Mouse (Mus musculus) heart, embryonic 15.5 days (tissue): ENCODE results near the gene Acox2. TPM values are rescaled to one million over a fixed set of nuclear protein-coding genes. Genes with fewer than 3 reads are reported as not detected.
A peak's percentile ranks its signal among the peaks of the same experiment; 100 is the strongest.

ENCODE experiments used
- ATAC-seq: fragments of 200-750 bp; cut with Nextera tagmentation; replicated peaks from 2 replicates; pipeline ENCODE4 v1.8.0; 2017; ENCODE audit warnings: low read depth, moderate TSS enrichment; ENCODE audit not compliant: insufficient number of reproducible peaks, insufficient read depth, low FRiP score
- H3K27ac ChIP-seq: fragments of 300-500 bp; sonication (generic); 2 replicates; pipeline ENCODE4 v1.5.1; 2015; ENCODE audit warnings: mild to moderate bottlenecking, inconsistent platforms
- H3K27me3 ChIP-seq: fragments of 300-500 bp; sonication (generic); 2 replicates; pipeline ENCODE4 v1.6.1; 2015; ENCODE audit warnings: inconsistent platforms
- H3K36me3 ChIP-seq: fragments of 300-500 bp; sonication (generic); 2 replicates; pipeline ENCODE4 v1.6.1; 2015; ENCODE audit warnings: mild to moderate bottlenecking, inconsistent platforms
- H3K4me1 ChIP-seq: fragments of 300-500 bp; sonication (generic); replicated peaks from 2 replicates; pipeline ENCODE4 v1.6.1; 2015; ENCODE audit warnings: inconsistent platforms
- H3K4me2 ChIP-seq: fragments of 300-500 bp; sonication (generic); 2 replicates; pipeline ENCODE4 v1.6.1; 2015; ENCODE audit warnings: inconsistent platforms, mild to moderate bottlenecking, moderate library complexity
- H3K4me3 ChIP-seq: fragments of 300-500 bp; sonication (generic); 2 replicates; pipeline ENCODE4 v1.5.1; 2015; ENCODE audit warnings: mild to moderate bottlenecking, inconsistent platforms
- H3K9ac ChIP-seq: fragments of 300-500 bp; sonication (generic); 2 replicates; pipeline ENCODE4 v1.6.1; 2015; ENCODE audit warnings: mild to moderate bottlenecking, inconsistent platforms
- H3K9me3 ChIP-seq: fragments of 300-500 bp; sonication (generic); replicated peaks from 2 replicates; pipeline ENCODE4 v1.6.1; 2016; ENCODE audit warnings: inconsistent platforms
- WGBS: fragments of 180-500 bp; shearing (Covaris S2); methylation state at CpG from one replicate; pipeline ENCODE4 v1.1.7; 2015; ENCODE audit warnings: mixed read lengths; 5-methylcytosine and 5-hydroxymethylcytosine counted together
- polyA plus RNA-seq: library from polyadenylated mRNA; unstranded; fragments of >200 nt; fragmentation: Nextera tagmentation; extraction: Ambion mirVana; gene quantifications from 2 replicates; pipeline ENCODE4 v1.2.1, GENCODE M21; 2015

The Acox2 gene
- polyA plus RNA-seq, 1 experiment from 2014 or later, result not detected

DNA sequence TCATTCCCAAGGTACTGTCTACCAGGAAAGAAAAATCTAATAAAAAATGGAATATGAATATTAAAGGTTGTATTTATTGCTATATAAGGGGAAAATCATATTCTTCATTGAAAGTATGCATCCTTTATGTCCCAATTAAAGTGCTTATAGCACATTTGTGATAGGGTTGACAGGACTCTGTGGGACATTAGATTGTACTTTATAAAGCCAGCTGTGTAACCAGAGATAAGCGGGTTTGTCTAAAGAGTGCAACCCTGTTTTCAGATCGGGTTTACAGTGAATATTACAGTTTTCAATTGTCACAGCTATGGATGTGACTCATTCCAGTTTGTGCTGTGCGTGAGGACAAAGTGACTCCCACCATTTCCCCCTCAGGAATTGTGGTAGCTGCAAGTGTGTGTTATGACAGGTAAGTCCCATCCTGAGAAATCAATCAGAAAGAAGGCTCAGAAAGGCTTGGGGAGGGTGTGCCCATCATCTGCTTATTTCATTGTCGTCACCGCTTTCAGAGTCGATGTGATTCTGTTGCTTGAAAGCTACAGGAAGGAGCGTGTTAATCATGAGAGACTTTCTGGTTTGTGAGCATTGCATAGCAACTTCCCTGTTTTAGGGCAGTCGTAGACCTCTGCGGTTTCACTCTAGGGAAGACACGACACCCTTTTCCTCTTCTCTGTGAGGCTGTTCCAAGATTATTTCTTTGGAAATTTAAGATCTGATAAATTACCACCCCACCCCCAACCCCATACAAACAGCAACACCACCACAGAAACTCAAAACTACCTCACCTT lies 35.5 kb downstream of the Acox2 start:
- no peaks in the 10 kb centered on the region for H3K27me3 ChIP-seq
- 0 out of 2 replicates have a peak, but pooled peaks cover 3% of the 10 kb centered on the region for H3K36me3 ChIP-seq
- no peaks in the 10 kb centered on the region for H3K9me3 ChIP-seq
- H3K4me2 ChIP-seq, result no peak overlapping the region
- WGBS, result 81% methylated on average over 10 of the region's 10 CpGs
- no peak overlapping the region for H3K4me3 ChIP-seq
- no peak overlapping the region for H3K9ac ChIP-seq
- no peak overlapping the region for H3K27ac ChIP-seq
- H3K4me1 ChIP-seq, result peaks cover 8% of the 10 kb centered on the region
- no peak for ATAC-seq

DNA sequence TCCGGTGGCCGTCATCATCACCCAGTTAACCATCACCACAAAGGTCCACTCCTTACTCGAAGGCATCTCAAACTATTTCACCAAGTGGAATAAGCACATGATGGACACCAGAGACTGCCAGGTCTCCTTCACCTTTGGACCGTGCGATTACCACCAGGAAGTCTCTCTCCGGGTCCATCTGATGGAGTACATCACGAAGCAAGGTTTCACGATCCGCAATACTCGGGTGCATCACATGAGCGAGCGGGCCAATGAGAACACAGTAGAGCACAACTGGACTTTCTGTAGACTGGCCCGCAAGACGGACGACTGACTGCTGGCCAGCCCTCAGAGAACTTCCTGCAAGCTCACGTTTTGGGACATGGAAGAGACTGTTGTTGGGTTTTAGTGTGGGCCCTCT lies 36.6 kb downstream of the Acox2 start:
- no peak for ATAC-seq
- Histone ChIP-seq H3K4me3 (no peak overlapping the region), H3K27ac (no peak overlapping the region), H3K9ac (no peak overlapping the region), H3K4me1 (peaks cover 11% of the 10 kb centered on the region), H3K36me3 (0 out of 2 replicates have a peak, but pooled peaks cover 3% of the 10 kb centered on the region), H3K27me3 (no peaks in the 10 kb centered on the region), H3K9me3 (no peaks in the 10 kb centered on the region), H3K4me2 (no peak overlapping the region)
- 89% methylated on average over 16 of the region's 16 CpGs for whole genome bisulfite sequencing

DNA sequence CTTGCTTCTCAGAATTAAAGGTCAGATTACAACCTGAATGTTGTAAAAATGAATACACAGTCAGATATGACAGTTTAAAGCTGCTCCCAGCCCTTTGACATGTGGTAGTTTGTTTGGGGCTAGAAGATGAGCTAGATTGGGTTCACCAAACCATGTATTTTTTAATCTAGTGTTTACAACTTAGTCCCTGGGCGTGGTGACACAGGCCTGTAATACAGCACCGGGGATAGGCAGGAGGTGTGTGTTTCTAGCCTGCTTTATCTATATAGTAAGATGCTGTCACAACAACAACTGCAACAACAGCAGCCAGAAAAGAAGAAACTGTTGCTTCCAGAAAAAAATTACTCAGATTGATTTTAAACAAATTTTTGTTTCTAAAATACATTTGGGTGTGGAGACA lies 38.2 kb downstream of the Acox2 start:
- H3K4me1 ChIP-seq, result peaks cover 14% of the 10 kb centered on the region
- no peaks in the 10 kb centered on the region for H3K9me3 ChIP-seq

DNA sequence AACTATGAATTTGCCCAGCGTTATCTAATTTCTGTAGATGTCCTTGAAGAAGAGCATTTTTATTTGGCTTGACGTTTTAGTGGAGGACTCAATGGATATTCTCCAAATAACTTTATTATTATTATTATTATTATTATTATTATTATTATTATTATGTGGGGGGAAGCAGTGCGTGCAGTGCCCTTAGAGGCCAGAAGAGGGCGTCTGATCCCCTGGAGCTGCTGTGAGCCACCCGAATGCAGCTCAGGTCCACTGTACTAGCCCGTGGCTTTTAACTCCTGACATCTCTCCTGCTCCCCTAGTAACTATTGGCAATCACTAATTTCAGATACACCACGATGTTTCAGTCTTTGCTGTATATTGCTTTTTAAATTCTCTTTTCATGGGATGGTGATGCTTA lies 38.8 kb downstream of the Acox2 start:
- 71% methylated on average over 7 of the region's 7 CpGs for WGBS
- H3K9me3 ChIP-seq, result no peaks in the 10 kb centered on the region
- ATAC-seq, result no peak

More for the DNA sequence above, 38.2 kb downstream of the Acox2 start:
- no peak overlapping the region for H3K4me3 ChIP-seq
- H3K36me3 ChIP-seq, result 0 out of 2 replicates have a peak, but pooled peaks cover 3% of the 10 kb centered on the region
- no peak overlapping the region for H3K4me2 ChIP-seq
- 84% methylated on average over 2 of the region's 2 CpGs for WGBS
- no peak overlapping the region for H3K9ac ChIP-seq
- ATAC-seq, result no peak
- H3K27ac ChIP-seq, result no peak overlapping the region
- H3K27me3 ChIP-seq, result no peaks in the 10 kb centered on the region

DNA sequence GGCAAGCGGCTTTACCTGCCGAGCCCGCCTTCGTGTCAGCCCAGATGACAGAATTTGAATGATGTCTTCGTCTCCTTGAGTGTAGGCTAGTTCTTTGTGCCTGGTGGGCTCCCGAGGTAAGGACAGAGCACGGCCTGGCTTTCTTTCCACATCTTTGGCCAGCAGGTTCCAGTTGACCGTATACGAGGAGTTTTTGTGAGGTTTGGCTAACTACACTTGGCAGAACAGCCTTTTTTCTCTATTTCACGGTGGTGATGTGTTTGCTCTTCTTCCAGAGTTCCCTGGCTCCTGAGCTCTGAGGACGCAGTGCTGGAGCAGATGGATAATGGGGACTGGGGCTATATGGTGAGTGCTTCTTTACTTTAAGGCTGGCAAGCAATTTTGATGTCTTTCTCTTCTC lies 39.3 kb downstream of the Acox2 start:
- WGBS, result 85% methylated on average over 11 of the region's 11 CpGs
- 0 out of 2 replicates have a peak, but pooled peaks cover 3% of the 10 kb centered on the region for H3K36me3 ChIP-seq
- H3K27ac ChIP-seq, result no peak overlapping the region
- H3K9me3 ChIP-seq, result no peaks in the 10 kb centered on the region
- no peak overlapping the region for H3K4me3 ChIP-seq
- ATAC-seq, result no peak
- peaks cover 23% of the 10 kb centered on the region for H3K4me1 ChIP-seq
- H3K27me3 ChIP-seq, result no peaks in the 10 kb centered on the region
- no peak overlapping the region for H3K4me2 ChIP-seq
- no peak overlapping the region for H3K9ac ChIP-seq

More for the DNA sequence above, 38.8 kb downstream of the Acox2 start:
- H3K9ac ChIP-seq, result no peak overlapping the region
- no peak overlapping the region for H3K4me2 ChIP-seq
- H3K4me1 ChIP-seq, result peaks cover 19% of the 10 kb centered on the region
- 0 out of 2 replicates have a peak, but pooled peaks cover 3% of the 10 kb centered on the region for H3K36me3 ChIP-seq
- H3K4me3 ChIP-seq, result no peak overlapping the region
- H3K27ac ChIP-seq, result no peak overlapping the region
- H3K27me3 ChIP-seq, result no peaks in the 10 kb centered on the region

DNA sequence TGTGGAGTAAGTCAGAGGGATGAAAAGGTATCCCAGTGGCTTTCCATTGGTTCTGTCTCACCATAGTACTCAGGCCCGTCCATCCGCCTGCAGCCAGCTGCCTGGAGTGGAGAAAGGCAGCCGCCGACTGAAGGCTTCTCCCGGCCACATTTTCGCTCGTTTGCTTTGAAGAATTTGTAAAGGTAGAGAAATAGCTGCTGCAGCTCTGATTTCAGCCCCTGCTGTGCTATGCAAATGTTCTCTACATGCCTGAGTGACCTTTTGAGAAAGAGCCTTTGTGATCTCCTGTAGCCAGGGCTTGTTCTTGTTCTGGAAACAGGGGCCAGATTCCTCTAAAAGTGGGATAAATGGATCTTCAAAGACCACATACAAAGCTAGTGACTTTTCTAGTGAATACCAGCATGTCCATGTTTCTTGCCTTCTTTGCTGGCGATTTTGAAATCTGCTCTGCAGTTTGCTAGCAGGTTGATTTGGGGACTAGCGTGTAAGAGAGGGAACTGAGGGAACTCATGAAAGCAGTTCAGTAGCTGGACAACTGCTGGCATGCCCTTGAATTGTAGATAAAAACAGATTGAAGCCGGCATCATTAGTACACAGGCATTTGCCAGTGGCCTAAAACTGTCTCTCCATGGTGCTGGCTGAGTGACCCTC lies 40.3 kb downstream of the Acox2 start:
- 49% methylated on average over 10 of the region's 10 CpGs for WGBS
- H3K4me3 ChIP-seq, result no peak overlapping the region
- H3K9ac ChIP-seq, result no peak overlapping the region; the same call in 1 of the 2 replicates
- H3K36me3 ChIP-seq, result 0 out of 2 replicates have a peak, but pooled peaks cover 3% of the 10 kb centered on the region
- no peak for ATAC-seq
- peak overlapping the region; percentile 40 for H3K27ac ChIP-seq
- H3K4me1 ChIP-seq, result peaks cover 25% of the 10 kb centered on the region
- H3K27me3 ChIP-seq, result no peaks in the 10 kb centered on the region
- H3K9me3 ChIP-seq, result no peaks in the 10 kb centered on the region
- H3K4me2 ChIP-seq, result no peak overlapping the region

DNA sequence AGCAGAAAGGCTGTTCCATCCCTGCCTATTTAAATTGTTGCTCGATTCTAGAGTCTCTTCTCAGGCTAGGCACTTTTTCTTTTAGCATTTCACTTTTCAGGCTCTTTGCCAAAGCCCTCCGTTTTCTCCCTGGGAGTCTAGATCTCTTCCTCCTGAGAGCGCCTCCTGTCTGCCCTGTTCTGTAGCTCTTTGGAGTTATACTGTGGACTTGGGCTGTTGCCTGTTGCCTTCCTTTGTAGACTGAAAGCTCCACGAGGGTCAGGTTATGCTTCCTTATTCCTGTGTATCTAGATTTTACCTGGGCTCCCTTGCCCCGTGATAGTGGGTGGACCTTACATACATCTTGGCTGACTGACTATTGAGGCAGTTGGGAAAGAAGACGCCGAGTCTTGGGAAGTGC lies 40.9 kb downstream of the Acox2 start:
- Histone ChIP-seq H3K4me1 (peaks cover 25% of the 10 kb centered on the region), H3K9ac (no peak overlapping the region), H3K27me3 (no peaks in the 10 kb centered on the region), H3K9me3 (no peaks in the 10 kb centered on the region), H3K36me3 (0 out of 2 replicates have a peak, but pooled peaks cover 3% of the 10 kb centered on the region), H3K27ac (no peak overlapping the region), H3K4me2 (no peak overlapping the region), H3K4me3 (no peak overlapping the region)
- WGBS, result 64% methylated on average over 7 of the region's 7 CpGs
- no peak for ATAC-seq

DNA sequence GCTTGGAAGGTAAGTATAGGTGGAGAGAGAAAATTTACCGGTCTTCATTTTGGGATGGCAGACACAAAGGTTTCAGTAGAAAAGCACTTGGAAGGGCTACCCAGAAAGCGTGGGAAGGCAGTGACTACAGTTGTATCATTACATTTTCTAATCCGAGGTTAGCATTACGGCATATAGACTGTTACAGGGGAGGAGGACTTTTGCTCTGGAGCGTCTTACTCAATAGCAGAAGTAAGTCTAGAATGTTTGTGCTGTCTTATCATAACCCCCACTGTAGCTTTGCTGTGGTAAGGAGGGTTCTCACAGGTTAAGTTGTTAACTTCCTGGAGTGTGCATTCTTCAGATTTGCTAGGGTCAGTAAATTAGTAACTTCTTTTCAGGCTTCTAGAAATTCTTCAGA lies 43.1 kb downstream of the Acox2 start:
- Histone ChIP-seq H3K27me3 (no peaks in the 10 kb centered on the region), H3K4me1 (peaks cover 25% of the 10 kb centered on the region), H3K9me3 (no peaks in the 10 kb centered on the region), H3K36me3 (no peaks in the 10 kb centered on the region), H3K9ac (no peak overlapping the region), H3K27ac (no peak overlapping the region), H3K4me2 (0 out of 2 replicates have a peak overlapping the region, but pooled peaks have one; percentile 75), H3K4me3 (0 out of 2 replicates have a peak overlapping the region, but pooled peaks have one; percentile 61)
- WGBS, result 74% methylated on average over 5 of the region's 5 CpGs
- no peak for ATAC-seq

DNA sequence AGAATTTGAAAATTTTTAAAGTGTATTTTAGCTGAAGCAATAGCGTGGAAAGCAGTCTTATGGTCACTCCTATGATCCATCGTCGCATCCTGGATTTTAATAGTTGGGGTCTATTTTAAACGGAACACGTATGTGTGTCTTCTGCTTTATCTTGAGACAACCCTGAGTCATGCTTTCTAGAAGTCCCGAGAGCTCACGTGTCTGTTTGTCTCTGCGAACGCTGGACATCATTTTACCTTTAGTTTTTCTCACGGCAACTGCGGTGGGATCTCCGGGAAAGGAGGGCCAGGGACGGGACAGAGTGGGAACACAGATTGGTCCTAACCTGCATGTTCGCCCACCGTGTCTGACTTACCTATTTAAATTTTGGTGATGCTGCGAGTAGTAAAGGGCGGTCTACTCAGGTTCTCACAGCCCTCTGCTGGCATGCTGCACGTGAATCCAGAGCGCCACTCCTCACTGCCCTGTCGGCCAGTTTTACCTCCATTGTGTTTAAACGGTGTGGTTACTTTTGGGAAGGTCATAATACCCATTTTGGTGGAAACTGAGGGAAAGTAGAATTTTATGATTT lies 43.9 kb downstream of the Acox2 start:
- Histone ChIP-seq H3K9me3 (no peaks in the 10 kb centered on the region), H3K27ac (no peak overlapping the region), H3K27me3 (no peaks in the 10 kb centered on the region), H3K4me2 (peak overlapping the region; percentile 75), H3K9ac (peak overlapping the region; percentile 95), H3K4me3 (peak overlapping the region; percentile 61), H3K36me3 (no peaks in the 10 kb centered on the region), H3K4me1 (peaks cover 25% of the 10 kb centered on the region)
- no peak for ATAC-seq
- 23% methylated on average over 21 of the region's 21 CpGs for WGBS

DNA sequence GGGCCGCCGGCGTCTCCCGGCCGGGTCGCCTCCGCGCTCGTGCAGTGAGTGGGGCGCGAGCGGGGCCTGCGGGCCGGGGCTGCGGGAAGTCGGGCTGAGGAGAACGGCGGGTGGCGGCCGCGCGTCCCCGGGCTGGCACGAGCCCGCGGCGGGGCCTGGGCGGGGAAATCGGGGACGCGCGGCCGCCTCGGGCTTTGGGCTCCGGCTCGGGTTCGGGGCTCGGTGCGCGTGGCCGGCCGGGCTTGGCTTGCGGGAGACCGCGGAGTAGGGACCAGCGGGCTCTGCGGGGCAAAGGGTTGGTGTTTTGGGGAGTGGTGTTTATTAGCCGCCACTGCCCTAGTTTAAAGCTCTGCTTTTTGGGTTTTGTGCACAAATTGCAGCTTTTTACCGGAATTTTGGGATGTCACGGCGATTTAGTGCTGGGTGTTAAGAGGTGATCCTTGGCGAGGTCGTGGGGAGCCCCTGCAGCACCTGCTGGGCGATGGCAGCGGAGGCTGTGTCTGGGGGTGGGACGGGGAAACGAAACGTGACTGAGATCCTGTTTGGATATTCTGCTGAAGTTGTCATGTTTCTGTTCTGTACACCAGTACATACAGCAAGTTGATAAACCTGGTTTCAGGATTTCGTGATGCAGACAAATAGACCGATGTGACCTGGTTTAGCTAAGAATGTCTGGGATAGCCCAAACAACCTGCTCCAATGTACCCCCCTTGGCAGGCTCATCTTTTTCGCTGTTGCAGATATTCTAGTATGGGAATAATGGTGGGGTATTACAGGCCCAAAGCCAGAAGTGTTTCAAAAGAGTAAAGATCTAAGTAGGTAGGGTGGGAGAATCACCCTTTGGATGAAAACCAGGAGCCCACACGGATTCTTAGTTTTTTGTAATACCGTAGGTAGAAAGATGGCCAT lies 44.6 kb downstream of the Acox2 start:
- Histone ChIP-seq H3K9ac (peak overlapping the region; percentile 95), H3K27me3 (no peaks in the 10 kb centered on the region), H3K27ac (peak overlapping the region; percentile 92), H3K4me1 (peaks cover 22% of the 10 kb centered on the region), H3K9me3 (no peaks in the 10 kb centered on the region), H3K4me2 (peak overlapping the region; percentile 75), H3K36me3 (no peaks in the 10 kb centered on the region), H3K4me3 (peak overlapping the region; percentile 61)
- peak; percentile 80 for ATAC-seq
- 3% methylated on average over 45 of the region's 63 CpGs for whole genome bisulfite sequencing
